Mouse (Mus musculus): ENCODE results near the gene Zmiz1.

DNA sequence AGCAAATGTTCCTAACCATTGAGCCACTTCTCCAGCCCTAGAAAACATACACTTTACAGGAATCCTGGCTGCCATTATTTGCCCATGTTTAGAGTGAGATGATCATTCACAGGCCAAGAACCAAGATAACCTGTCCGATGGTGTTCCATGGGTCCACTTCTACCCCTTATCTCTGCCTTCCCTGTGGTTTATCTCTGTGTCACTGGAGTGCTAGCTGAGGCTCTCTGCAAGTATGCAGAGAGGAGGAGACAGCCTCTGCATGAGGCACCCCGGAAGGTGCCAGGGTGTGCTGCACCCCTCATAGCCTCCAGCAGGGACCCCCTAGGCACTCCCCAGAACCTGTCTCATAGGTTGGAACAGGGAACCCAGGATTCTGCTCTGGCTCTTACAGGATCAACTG is 108.9 kb downstream of the Zmiz1 start:
- TF ChIP-seq POLR2A (IDR thresholded peaks at IDR 0.05; ENCODE audit: insufficient read length, low read depth) = no peak
- TF ChIP-seq POLR2AphosphoS2 (IDR thresholded peaks at IDR 0.05; ENCODE audit: insufficient read length, low read depth) = no peak
- no peak for TF ChIP-seq TCF3 (IDR thresholded peaks at IDR 0.05; ENCODE audit: insufficient read length, low read depth)
- TF ChIP-seq MAX (IDR thresholded peaks at IDR 0.05; ENCODE audit: low read depth) = no peak
- TF ChIP-seq TCF12 (IDR thresholded peaks at IDR 0.05; ENCODE audit: insufficient read depth, poor library complexity, severe bottlenecking) = no peak
- TF ChIP-seq CEBPB (IDR thresholded peaks at IDR 0.05; ENCODE audit: insufficient read depth, poor library complexity, severe bottlenecking) = no peak
- no peak for TF ChIP-seq REST (IDR thresholded peaks at IDR 0.05; ENCODE audit: insufficient read depth, insufficient read length)
- no peak for TF ChIP-seq E2F4 (IDR thresholded peaks at IDR 0.05; ENCODE audit: insufficient read depth)
- TF ChIP-seq MYOG (IDR thresholded peaks at IDR 0.05; ENCODE audit: control insufficient read depth in 1 of 3, insufficient read depth in 1 of 3, insufficient read length in 2 of 3, low read depth in 2 of 3) = no peak
